In the genomic region with DNA sequence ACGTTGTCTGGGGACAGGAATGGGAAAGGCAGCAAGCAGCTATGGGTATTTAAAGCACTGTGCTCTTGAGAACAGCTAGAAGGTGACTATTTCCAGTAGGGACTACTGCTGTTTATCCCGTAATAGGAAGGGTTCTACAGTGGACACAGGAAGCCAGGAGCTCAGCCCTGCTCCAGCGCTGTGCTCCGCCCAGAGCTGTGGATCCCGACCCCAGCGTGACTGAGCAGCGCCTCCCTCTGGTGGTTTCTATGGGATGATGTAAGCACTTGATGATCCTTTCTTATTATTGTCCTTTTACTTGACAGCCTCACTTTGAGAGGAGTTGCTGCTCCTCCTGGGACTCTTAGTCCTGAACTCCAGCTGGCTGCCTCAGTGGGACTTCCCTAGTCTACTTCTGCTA, we compare ENCODE assay signal across 25 mouse cellular contexts. TPM values are rescaled to one million over a fixed set of nuclear protein-coding genes. Genes with fewer than 3 reads are reported as not detected.
A peak's percentile ranks its signal among the peaks of the same experiment; 100 is the strongest.
DNase-seq lines count a peak whose midpoint lies in the region; ATAC-seq and TF ChIP-seq lines count a peak whose summit lies in the region.
"Had no signal": no experiment of that assay in that cellular context is flagged by ENCODE, and none has a peak within 500 bp of the region (broad histone marks: within the 10 kb centered on the region; RNA-seq: fewer than 3 reads in every experiment).

No protein-coding gene starts in this region.

- no peak overlapping the region for H3K9ac ChIP-seq in lung, postnatal 0 days (replicated peaks; ENCODE audit: low read depth)
- no peak overlapping the region for H3K9ac ChIP-seq in stomach, postnatal 0 days (ENCODE audit: low read length)
- no peak overlapping the region for H3K9ac ChIP-seq in heart, embryonic 12.5 days
- H3K9ac ChIP-seq: embryonic facial prominence, embryonic 13.5 days; midbrain, embryonic 12.5 days; neural tube, embryonic 15.5 days had no signal

- WGBS in lung, postnatal 0 days, result 72% methylated on average over 7 of the region's 7 CpGs
- 75% methylated on average over 7 of the region's 7 CpGs for WGBS in stomach, postnatal 0 days
- 69% methylated on average over 7 of the region's 7 CpGs for WGBS in embryonic facial prominence, embryonic 10.5 days
- 66% methylated on average over 7 of the region's 7 CpGs for whole genome bisulfite sequencing in heart, embryonic 12.5 days

- peak; percentile 27 for DNase-seq in gastrocnemius, adult 2 months
- no peak for DNase-seq in gastrocnemius, adult 8-10 months (ENCODE audit: low spot score in 2 of 2)
- DNase-seq in lung, postnatal 0 days (ENCODE audit: low spot score), result no peak
- no peak for DNase-seq in lung, postnatal 14 days
- DNase-seq in ES-CJ7 (ENCODE audit: low read depth, low spot score), result peak; percentile 53
- DNase-seq in stomach, postnatal 0 days (ENCODE audit: low spot score), result no peak
- no peak for DNase-seq in embryonic facial prominence, embryonic 10.5 days (ENCODE audit: low spot score)
- DNase-seq: cerebellum, adult 11-12 months; heart, postnatal 10 days; kidney, adult 9 months; kidney, postnatal 14 days; layer of hippocampus, postnatal 36 days; lung, adult 18-20 months; thymus, postnatal 36 days had no signal

- no peak overlapping the region for H3K4me3 ChIP-seq in gastrocnemius, adult 2 months
- no peak overlapping the region for H3K4me3 ChIP-seq in lung, postnatal 0 days (ENCODE audit: low read depth, low read length)
- no peak overlapping the region for H3K4me3 ChIP-seq in stomach, postnatal 0 days (ENCODE audit: low read depth, low read length)
- H3K4me3 ChIP-seq in embryonic facial prominence, embryonic 10.5 days, result no peak overlapping the region
- no peak overlapping the region for H3K4me3 ChIP-seq in heart, embryonic 12.5 days
- H3K4me3 ChIP-seq: embryonic facial prominence, embryonic 13.5 days; erythroblast, embryonic 14.5 days; hindbrain, embryonic 10.5 days; midbrain, embryonic 12.5 days; neural tube, embryonic 15.5 days had no signal

- TF ChIP-seq EP300 in lung, postnatal 0 days (IDR thresholded peaks at IDR 0.05), result no peak
- no peak for TF ChIP-seq EP300 in stomach, postnatal 0 days (optimal IDR thresholded peaks at IDR 0.05)

- no peak overlapping the region for H3K27ac ChIP-seq in gastrocnemius, adult 2 months
- no peak overlapping the region for H3K27ac ChIP-seq in lung, postnatal 0 days (ENCODE audit: low read length)
- no peak overlapping the region for H3K27ac ChIP-seq in stomach, postnatal 0 days (replicated peaks)
- no peak overlapping the region for H3K27ac ChIP-seq in embryonic facial prominence, embryonic 10.5 days (replicated peaks)
- H3K27ac ChIP-seq in heart, embryonic 12.5 days (ENCODE audit: poor library complexity, severe bottlenecking), result no peak overlapping the region
- H3K27ac ChIP-seq: embryonic facial prominence, embryonic 13.5 days; hindbrain, embryonic 10.5 days; midbrain, embryonic 12.5 days; neural tube, embryonic 15.5 days had no signal

- H3K9me3 ChIP-seq in lung, postnatal 0 days (ENCODE audit: low read length), result no peaks in the 10 kb centered on the region
- no peaks in the 10 kb centered on the region for H3K9me3 ChIP-seq in stomach, postnatal 0 days (ENCODE audit: control insufficient read depth, low read length)
- 0 out of 2 replicates have a peak, but pooled peaks cover 4% of the 10 kb centered on the region for H3K9me3 ChIP-seq in embryonic facial prominence, embryonic 10.5 days
- H3K9me3 ChIP-seq in heart, embryonic 12.5 days (replicated peaks), result 0 out of 2 replicates have a peak, but pooled peaks cover 11% of the 10 kb centered on the region
- H3K9me3 ChIP-seq: embryonic facial prominence, embryonic 13.5 days; midbrain, embryonic 12.5 days; neural tube, embryonic 15.5 days had no signal

- ATAC-seq in lung, postnatal 0 days, result no peak
- no peak for ATAC-seq in stomach, postnatal 0 days (ENCODE audit: low FRiP score, low TSS enrichment)
- no peak for ATAC-seq in heart, embryonic 12.5 days (ENCODE audit: insufficient number of reproducible peaks, low FRiP score)
- ATAC-seq: CD4-positive, CD25-positive, alpha-beta regulatory T cell, adult 4 months; forebrain, embryonic 14.5 days; hindbrain, embryonic 16.5 days; intestine, embryonic 16.5 days had no signal

- H3K4me2 ChIP-seq in lung, postnatal 0 days (replicated peaks; ENCODE audit: low read depth, low read length), result no peak overlapping the region
- H3K4me2 ChIP-seq in stomach, postnatal 0 days (replicated peaks; ENCODE audit: low read depth), result no peak overlapping the region
- H3K4me2 ChIP-seq in heart, embryonic 12.5 days, result no peak overlapping the region
- H3K4me2 ChIP-seq: embryonic facial prominence, embryonic 13.5 days; heart, embryonic 11.5 days; midbrain, embryonic 12.5 days; neural tube, embryonic 15.5 days had no signal

- H3K36me3 ChIP-seq in lung, postnatal 0 days (ENCODE audit: insufficient read depth, low read length), result peaks cover 13% of the 10 kb centered on the region; the same call in 1 of the 2 replicates
- H3K36me3 ChIP-seq in stomach, postnatal 0 days (ENCODE audit: control insufficient read depth, insufficient read depth, low read length), result no peaks in the 10 kb centered on the region; the same call in 1 of the 2 replicates
- peaks cover 27% of the 10 kb centered on the region for H3K36me3 ChIP-seq in embryonic facial prominence, embryonic 10.5 days (replicated peaks)
- peaks cover 27% of the 10 kb centered on the region for H3K36me3 ChIP-seq in heart, embryonic 12.5 days

- H3K27me3 ChIP-seq in lung, postnatal 0 days (replicated peaks; ENCODE audit: insufficient read depth, low read length), result no peaks in the 10 kb centered on the region
- no peaks in the 10 kb centered on the region for H3K27me3 ChIP-seq in stomach, postnatal 0 days (ENCODE audit: control insufficient read depth, insufficient read depth, low read length)
- H3K27me3 ChIP-seq in embryonic facial prominence, embryonic 10.5 days (replicated peaks; ENCODE audit: low read depth, poor library complexity, severe bottlenecking), result no peaks in the 10 kb centered on the region
- no peaks in the 10 kb centered on the region for H3K27me3 ChIP-seq in heart, embryonic 12.5 days (replicated peaks)
- H3K27me3 ChIP-seq: embryonic facial prominence, embryonic 13.5 days; midbrain, embryonic 12.5 days; neural tube, embryonic 15.5 days had no signal

- intact Hi-C loops in gastrocnemius, adult 2 months (cut with DNase I), result no loop called here

- H3K4me1 ChIP-seq in lung, postnatal 0 days (ENCODE audit: insufficient read depth, low read depth, low read length), result no peaks in the 10 kb centered on the region
- H3K4me1 ChIP-seq in stomach, postnatal 0 days (replicated peaks; ENCODE audit: control insufficient read depth, insufficient read depth), result no peaks in the 10 kb centered on the region
- H3K4me1 ChIP-seq in embryonic facial prominence, embryonic 10.5 days, result no peaks in the 10 kb centered on the region
- H3K4me1 ChIP-seq in heart, embryonic 12.5 days (replicated peaks), result no peaks in the 10 kb centered on the region
- H3K4me1 ChIP-seq: embryonic facial prominence, embryonic 13.5 days; hindbrain, embryonic 10.5 days; midbrain, embryonic 12.5 days; neural tube, embryonic 15.5 days had no signal

- TF ChIP-seq CTCF in gastrocnemius, adult 2 months (IDR thresholded peaks at IDR 0.05), result no peak
- peak; percentile 18; the same call in 1 of the 2 replicates for TF ChIP-seq CTCF in lung, postnatal 0 days (IDR thresholded peaks at IDR 0.05)
- TF ChIP-seq CTCF in stomach, postnatal 0 days (IDR thresholded peaks at IDR 0.05; ENCODE audit: low read depth), result peak; percentile 14; the same call in 1 of the 2 replicates

RNA-seq across cellular contexts. Expression of gene Cep135, which starts 14.2 kb away (rescaled TPM):
- total RNA-seq in gastrocnemius, adult 2 months (2021), result 1 to 10 TPM; 1.1 to 1.4 TPM
- under 1 TPM; 0.61 to 0.94 (median 0.86) TPM for total RNA-seq in gastrocnemius, adult 8-10 months (2022)
- polyA plus RNA-seq in lung, postnatal 0 days (2015; fragmentation: Nextera tagmentation; extraction: Ambion mirVana), result 3.8 and 4.1 TPM in 2 replicates
- polyA plus RNA-seq in stomach, postnatal 0 days (2015; fragmentation: Nextera tagmentation; extraction: Ambion mirVana), result 1.7 and 1.9 TPM in 2 replicates
- polyA plus RNA-seq in embryonic facial prominence, embryonic 10.5 days (2016; fragmentation: Nextera tagmentation; extraction: Ambion mirVana), result 10.3 and 12.1 TPM in 2 replicates
- polyA plus RNA-seq in heart, embryonic 12.5 days (2016; fragmentation: Nextera tagmentation; extraction: Ambion mirVana), result 8.5 and 9.8 TPM in 2 replicates

RNA-seq across cellular contexts. Expression of gene Exoc1, which starts 45.1 kb away (rescaled TPM):
- total RNA-seq in gastrocnemius, adult 2 months (2021), result 10 to 100 TPM; 11.6 to 12.0 TPM
- total RNA-seq in gastrocnemius, adult 8-10 months (2022), result 10 to 100 TPM in 3 of 4 experiments, 1 to 10 TPM in 1; 9.5 to 12.7 (median 11.3) TPM
- 13.9 and 14.0 TPM in 2 replicates for polyA plus RNA-seq in lung, postnatal 0 days (2015; fragmentation: Nextera tagmentation; extraction: Ambion mirVana)
- 14.7 and 15.1 TPM in 2 replicates for polyA plus RNA-seq in stomach, postnatal 0 days (2015; fragmentation: Nextera tagmentation; extraction: Ambion mirVana)
- polyA plus RNA-seq in embryonic facial prominence, embryonic 10.5 days (2016; fragmentation: Nextera tagmentation; extraction: Ambion mirVana), result 42.4 and 44.1 TPM in 2 replicates
- polyA plus RNA-seq in heart, embryonic 12.5 days (2016; fragmentation: Nextera tagmentation; extraction: Ambion mirVana), result 27.0 and 30.1 TPM in 2 replicates

Comparison
In these comparisons a context has a peak if more than half of its experiments do, and no peak if none do; other contexts are left out.
1. DNase-seq: peak in gastrocnemius, adult 2 months (single experiment) and ES-CJ7 (single experiment); none in gastrocnemius, adult 8-10 months (0 of 2), lung, postnatal 0 days (single experiment), lung, postnatal 14 days (single experiment), stomach, postnatal 0 days (single experiment) and embryonic facial prominence, embryonic 10.5 days (single experiment).